Mouse (Mus musculus) layer of hippocampus, adult 6 months (tissue): ENCODE data around the gene Csta1. TPM values are rescaled to one million over a fixed set of nuclear protein-coding genes. Genes with fewer than 3 reads are reported as not detected.

ENCODE experiments used
- long read RNA-seq, 2 experiments: library from polyadenylated mRNA; unstranded; transcript quantifications; one replicate each; pipeline ENCODE4 v2.0.0; 2019 to 2020
- polyA plus RNA-seq: library from polyadenylated mRNA; unstranded; fragments of <200 nt; fragmentation: Nextera tagmentation; gene quantifications from 2 replicates; pipeline ENCODE4 v1.2.3, GENCODE M21; 2021

Gene Csta1
- polyA plus RNA-seq: not detected in 2 replicates
- long read RNA-seq, experiment 1: 0 reads
- long read RNA-seq, experiment 2: 0 reads

DNA sequence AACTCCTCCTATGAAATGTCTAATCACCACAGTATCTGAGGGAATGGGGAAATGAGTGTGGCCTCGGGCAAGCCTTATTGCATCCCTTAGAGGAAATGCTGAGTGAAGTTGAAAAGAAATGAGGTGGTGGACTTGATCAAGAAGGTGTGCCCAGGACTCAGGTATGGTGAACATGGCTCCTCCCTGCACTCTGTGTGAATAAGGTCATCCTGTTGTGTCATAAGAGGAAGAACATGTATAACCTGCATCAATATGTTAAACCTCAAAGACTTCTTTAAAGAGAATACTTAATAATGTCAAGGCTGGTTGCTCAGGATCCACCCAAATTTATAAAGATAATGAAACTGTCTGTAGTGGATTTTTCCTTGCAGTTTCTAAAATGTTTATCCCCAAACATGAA, at the start of gene Csta1:
Gene Csta1 (minus strand): TSS at position 101 of the 400 bp plus-strand sequence.

GRCm38 (mm10) chr16:36156402-36156975, 25.4 kb upstream of the Csta1 start, which contains the start of gene Stfa2l1:
TSS of gene Stfa2l1 (plus strand) at chr16:36156811.

GRCm38 (mm10) chr16:36071450-36072379, 59.3 kb downstream of the Csta1 start, which contains the start of the genes Fam162a and Ccdc58:
TSS of gene Fam162a (minus strand) at chr16:36071594.
TSS of gene Ccdc58 (plus strand) at chr16:36071685.

Other genes with a start within 250 kb of the Csta1 start
- 1.9 and 2.1 TPM in 2 replicates for gene Parp9, start 192.8 kb downstream of the Csta1 start, polyA plus RNA-seq
- gene Dtx3l, start 192.1 kb downstream of the Csta1 start, polyA plus RNA-seq: 1.5 and 2.1 TPM in 2 replicates
- 52.5 and 52.7 TPM in 2 replicates for gene Kpna1, start 152.5 kb downstream of the Csta1 start, polyA plus RNA-seq
- 4.2 and 4.5 TPM in 2 replicates for gene Wdr5b, start 90.1 kb downstream of the Csta1 start, polyA plus RNA-seq
- 260 and 273 TPM in 2 replicates for gene Fam162a, start 59.6 kb downstream of the Csta1 start, polyA plus RNA-seq
- 28.5 and 29.9 TPM in 2 replicates for gene Ccdc58, start 59.6 kb downstream of the Csta1 start, polyA plus RNA-seq
- gene Stfa2l1, start 25.6 kb upstream of the Csta1 start, polyA plus RNA-seq: not detected in 2 replicates
- gene Gm5483, start 53.0 kb upstream of the Csta1 start, polyA plus RNA-seq: not detected in 2 replicates
- not detected in 2 replicates for gene Gm5416, start 79.2 kb upstream of the Csta1 start, polyA plus RNA-seq
- not detected in 2 replicates for gene 2010005H15Rik, start 90.2 kb upstream of the Csta1 start, polyA plus RNA-seq
- gene Stfa1, start 145.7 kb upstream of the Csta1 start, polyA plus RNA-seq: not detected in 2 replicates
- not detected in 2 replicates for gene BC117090, start 203.1 kb upstream of the Csta1 start, polyA plus RNA-seq
- not detected in 2 replicates for gene BC100530, start 236.5 kb upstream of the Csta1 start, polyA plus RNA-seq